ENCODE assay signal across 8 mouse cellular contexts in genomic region chr16:58512181-58512761, GRCm38 (mm10). TPM values are rescaled to one million over a fixed set of nuclear protein-coding genes. Genes with fewer than 3 reads are reported as not detected.
DNase-seq lines count a peak whose midpoint lies in the region; ATAC-seq and TF ChIP-seq lines count a peak whose summit lies in the region.

No protein-coding gene starts in this region.

- TF ChIP-seq POLR2A in heart, adult 2 months (IDR thresholded peaks at IDR 0.05; ENCODE audit: insufficient read depth, low read depth, low read length) = no peak
- TF ChIP-seq POLR2A in kidney, adult 2 months (IDR thresholded peaks at IDR 0.05; ENCODE audit: low read depth, low read length) = no peak

- peak overlapping the region; percentile 48 for H3K9ac ChIP-seq in heart, adult 2 months (ENCODE audit: low read depth, low read length)
- H3K9ac ChIP-seq in midbrain, embryonic 11.5 days (ENCODE audit: low read length) = no peak overlapping the region

- TF ChIP-seq EP300 in heart, adult 2 months (IDR thresholded peaks at IDR 0.05; ENCODE audit: insufficient read depth, low read depth, low read length) = no peak

- peak; percentile 30; the same call in 1 of the 2 replicates for ATAC-seq in midbrain, embryonic 11.5 days (ENCODE audit: low FRiP score)
- ATAC-seq in megakaryocyte progenitor cell, adult 5-6 weeks (replicated peaks; ENCODE audit: poor library complexity) = no peak
- ATAC-seq in inflammation-experienced regulatory T-cells, adult 6 months = no peak
- no peak for ATAC-seq in monocyte, adult 5-6 weeks (replicated peaks; ENCODE audit: insufficient number of reproducible peaks, low FRiP score, low TSS enrichment, poor library complexity, severe bottlenecking)

- no peak overlapping the region for H3K4me2 ChIP-seq in midbrain, embryonic 11.5 days

- H3K27me3 ChIP-seq in heart, adult 2 months (ENCODE audit: control insufficient read depth, insufficient read depth, low read length) = no peaks in the 10 kb centered on the region
- H3K27me3 ChIP-seq in kidney, adult 2 months (replicated peaks; ENCODE audit: control insufficient read depth, insufficient read depth, low read length) = no peaks in the 10 kb centered on the region
- no peaks in the 10 kb centered on the region for H3K27me3 ChIP-seq in midbrain, embryonic 11.5 days (ENCODE audit: control insufficient read depth, insufficient read depth, low read length)

- WGBS in heart, adult 2 months = 7% methylated on average over 9 of the region's 9 CpGs
- 9% methylated on average over 9 of the region's 9 CpGs for WGBS in kidney, adult 2 months
- WGBS in midbrain, embryonic 11.5 days = 53% methylated on average over 9 of the region's 9 CpGs

- peak; percentile 25 for DNase-seq in ovary, adult 18-20 months (ENCODE audit: low spot score)
- no peak for DNase-seq in ovary, postnatal 14 days (ENCODE audit: low spot score)
- DNase-seq in heart, adult 2 months = peak; percentile 55 to 56
- DNase-seq in kidney, adult 2 months = peak; percentile 77
- DNase-seq in midbrain, embryonic 11.5 days (ENCODE audit: low spot score, missing footprints) = no peak

- peaks cover 3% of the 10 kb centered on the region; the same call in 1 of the 2 replicates for H3K79me2 ChIP-seq in heart, adult 2 months (replicated peaks; ENCODE audit: control insufficient read depth, insufficient read depth, low read length)

- peaks cover 22% of the 10 kb centered on the region for H3K4me1 ChIP-seq in heart, adult 2 months (ENCODE audit: control insufficient read depth, insufficient read depth, low read length)
- H3K4me1 ChIP-seq in kidney, adult 2 months (ENCODE audit: control insufficient read depth, insufficient read depth, low read length) = peaks cover 26% of the 10 kb centered on the region
- H3K4me1 ChIP-seq in midbrain, embryonic 11.5 days (ENCODE audit: control insufficient read depth, insufficient read depth, low read length) = peaks cover 9% of the 10 kb centered on the region; the same call in 1 of the 2 replicates

- peaks cover 31% of the 10 kb centered on the region for H3K36me3 ChIP-seq in heart, adult 2 months (ENCODE audit: control insufficient read depth, insufficient read depth, low read length)
- no peaks in the 10 kb centered on the region for H3K36me3 ChIP-seq in kidney, adult 2 months (ENCODE audit: control insufficient read depth, insufficient read depth, low read length)
- H3K36me3 ChIP-seq in midbrain, embryonic 11.5 days (ENCODE audit: control insufficient read depth, insufficient read depth, low read length) = no peaks in the 10 kb centered on the region

- intact Hi-C loops in heart, adult 2 months (cut with DNase I) = loop anchor here (2.0 to 10.0 kb wide), 2 partner anchors 35 to 1277 kb away; partner anchors contain the start of gene Tbc1d23

- peak overlapping the region; percentile 78 for H3K27ac ChIP-seq in heart, adult 2 months
- peak overlapping the region; percentile 85 for H3K27ac ChIP-seq in kidney, adult 2 months (ENCODE audit: insufficient read depth, low read depth, low read length)
- no peak overlapping the region for H3K27ac ChIP-seq in midbrain, embryonic 11.5 days (ENCODE audit: low read depth, low read length)

- peak overlapping the region; percentile 11; the same call in 1 of the 2 replicates for H3K4me3 ChIP-seq in heart, adult 2 months
- H3K4me3 ChIP-seq in kidney, adult 2 months (ENCODE audit: insufficient read depth, low read depth, low read length) = no peak overlapping the region
- no peak overlapping the region for H3K4me3 ChIP-seq in midbrain, embryonic 11.5 days (ENCODE audit: low read depth, low read length)

- no peak for TF ChIP-seq CTCF in heart, adult 2 months (IDR thresholded peaks at IDR 0.05)
- TF ChIP-seq CTCF in kidney, adult 2 months (conservative IDR thresholded peaks at IDR 0.05; ENCODE audit: insufficient read depth, insufficient read length, low read depth, low read length) = no peak

- no peaks in the 10 kb centered on the region for H3K9me3 ChIP-seq in midbrain, embryonic 11.5 days (ENCODE audit: control insufficient read depth, low read length)

RNA-seq across cellular contexts. Expression of gene St3gal6, which starts 11.8 kb away (rescaled TPM):
- total RNA-seq in heart, adult 2 months (2021) = 10 to 100 TPM; 37.7 to 47.0 TPM
- 29.6 and 33.7 TPM in 2 replicates for polyA plus RNA-seq in heart, adult 2 months (2012; rRNA removed)
- 32.5 and 36.6 TPM in 2 replicates for polyA plus RNA-seq in kidney, adult 2 months (2012; rRNA removed)
- polyA plus RNA-seq in midbrain, embryonic 11.5 days (2014; fragmentation: Nextera tagmentation; extraction: Ambion mirVana) = 10.4 and 11.8 TPM in 2 replicates
- total RNA-seq in megakaryocyte progenitor cell, adult 5-6 weeks (2015) = 2.8 and 4.5 TPM in 2 replicates
- total RNA-seq in megakaryocyte progenitor cell, adult 5-6 weeks (2017) = 4.0 and 8.0 TPM in 2 replicates
- 10 to 100 TPM in 1 of 3 experiments, 1 to 10 TPM in 2; 4.0 to 31.5 (median 8.5) TPM for polyA plus RNA-seq in inflammation-experienced regulatory T-cells, adult 6 months (2017; shearing (Covaris generic))
- total RNA-seq in monocyte, adult 5-6 weeks (2017) = 43.7 to 77.1 TPM (median 49.8 TPM) in 3 replicates

Comparison
In these comparisons a context has a peak if more than half of its experiments do, and no peak if none do; other contexts are left out.
1. DNase-seq: peak in ovary, adult 18-20 months (single experiment), heart, adult 2 months (2 of 2) and kidney, adult 2 months (single experiment); none in ovary, postnatal 14 days (single experiment) and midbrain, embryonic 11.5 days (single experiment).